Mouse (Mus musculus): ENCODE data around the gene Ltv1.

- no peak for TF ChIP-seq CHD2 (IDR thresholded peaks at IDR 0.05; ENCODE audit: low read depth, low read length)
- TF ChIP-seq MAFK (IDR thresholded peaks at IDR 0.05; ENCODE audit: insufficient read depth, low read depth, low read length): no peak
These were observed 37.7 kb upstream of the Ltv1 start for GRCm38 (mm10) chr10:13230716-13231115.
